Mouse (Mus musculus) lung, postnatal 0 days (tissue): ENCODE measurements around the gene Gpr108. TPM values are rescaled to one million over a fixed set of nuclear protein-coding genes. Genes with fewer than 3 reads are reported as not detected.
A peak's percentile ranks its signal among the peaks of the same experiment; 100 is the strongest.

Experiments used
- ATAC-seq: fragments of 200-750 bp; cut with Nextera tagmentation; 2 replicates; pipeline ENCODE4 v1.8.0; 2017; ENCODE audit warnings: moderate library complexity
- DNase-seq: peaks from one replicate; pipeline ENCODE4 v3.0.0-alpha.2; 2016; ENCODE audit warnings: low spot score
- H3K27ac ChIP-seq: fragments of 300-500 bp; sonication (generic); 2 replicates; pipeline ENCODE4 v1.5.1; 2014; ENCODE audit warnings: antibody characterized with exemption, mild to moderate bottlenecking, low read length, mixed read lengths
- H3K27me3 ChIP-seq: fragments of 300-500 bp; sonication (generic); replicated peaks from 2 replicates; pipeline ENCODE4 v1.6.1; 2014; ENCODE audit warnings: low read length, mixed read lengths; ENCODE audit not compliant: insufficient read depth
- H3K36me3 ChIP-seq: fragments of 300-500 bp; sonication (generic); 2 replicates; pipeline ENCODE4 v1.6.1; 2014; ENCODE audit warnings: low read length, mixed read lengths; ENCODE audit not compliant: insufficient read depth
- H3K4me1 ChIP-seq: fragments of 300-500 bp; sonication (generic); 2 replicates; pipeline ENCODE4 v1.6.1; 2014; ENCODE audit warnings: antibody characterized with exemption, low read depth, low read length, mixed read lengths; ENCODE audit not compliant: insufficient read depth
- H3K4me2 ChIP-seq: fragments of 300-500 bp; sonication (generic); replicated peaks from 2 replicates; pipeline ENCODE4 v1.6.1; 2014; ENCODE audit warnings: low read depth, mild to moderate bottlenecking, low read length, moderate library complexity, mixed read lengths
- H3K4me3 ChIP-seq: fragments of 300-500 bp; sonication (generic); 2 replicates; pipeline ENCODE4 v1.5.1; 2014; ENCODE audit warnings: low read depth, low read length
- H3K9ac ChIP-seq: fragments of 300-500 bp; sonication (generic); replicated peaks from 2 replicates; pipeline ENCODE4 v1.6.1; 2014; ENCODE audit warnings: low read depth, mild to moderate bottlenecking
- H3K9me3 ChIP-seq: fragments of 300-500 bp; sonication (generic); 2 replicates; pipeline ENCODE4 v1.6.1; 2016; ENCODE audit warnings: low read length, mixed read lengths
- CTCF ChIP-seq: IDR thresholded peaks from 2 replicates; pipeline ENCODE4 v1.5.1; 2016; ENCODE audit warnings: antibody characterized with exemption, mild to moderate bottlenecking
- EP300 ChIP-seq: IDR thresholded peaks from 2 replicates; pipeline ENCODE4 v1.6.1; 2016; ENCODE audit warnings: antibody characterized with exemption, mild to moderate bottlenecking, control low read depth
- WGBS: fragments of 180-500 bp; shearing (Covaris S2); extraction: QIAGEN DNeasy Blood & Tissue Kit; methylation state at CpG from one replicate; pipeline ENCODE4 v1.1.7; 2014; 5-methylcytosine and 5-hydroxymethylcytosine counted together
- polyA plus RNA-seq: library from polyadenylated mRNA; unstranded; fragments of >200 nt; fragmentation: Nextera tagmentation; extraction: Ambion mirVana; gene quantifications from 2 replicates; pipeline ENCODE4 v1.2.1, GENCODE M21; 2015

Gene Gpr108
- polyA plus RNA-seq, 1 experiment from 2014 or later, result 48.4 TPM

GRCm38 (mm10) chr17:57275111-57275996 is 27.1 kb upstream of the Gpr108 start:
- H3K9ac ChIP-seq, result peak overlapping the region; percentile 50
- no peaks in the 10 kb centered on the region for H3K27me3 ChIP-seq
- H3K4me3 ChIP-seq, result peak overlapping the region; percentile 61
- no peaks in the 10 kb centered on the region for H3K36me3 ChIP-seq
- peak overlapping the region; percentile 75 for H3K4me2 ChIP-seq
- H3K9me3 ChIP-seq, result no peaks in the 10 kb centered on the region
- peaks cover 3% of the 10 kb centered on the region; the same call in 1 of the 2 replicates for H3K4me1 ChIP-seq
- DNase-seq (peak; percentile 95), ATAC-seq (peak; percentile 94)
- peak overlapping the region; percentile 91 for H3K27ac ChIP-seq
- 1% methylated on average over 51 of the region's 53 CpGs for WGBS
- TF ChIP-seq CTCF (no peak), EP300 (no peak)

DNA sequence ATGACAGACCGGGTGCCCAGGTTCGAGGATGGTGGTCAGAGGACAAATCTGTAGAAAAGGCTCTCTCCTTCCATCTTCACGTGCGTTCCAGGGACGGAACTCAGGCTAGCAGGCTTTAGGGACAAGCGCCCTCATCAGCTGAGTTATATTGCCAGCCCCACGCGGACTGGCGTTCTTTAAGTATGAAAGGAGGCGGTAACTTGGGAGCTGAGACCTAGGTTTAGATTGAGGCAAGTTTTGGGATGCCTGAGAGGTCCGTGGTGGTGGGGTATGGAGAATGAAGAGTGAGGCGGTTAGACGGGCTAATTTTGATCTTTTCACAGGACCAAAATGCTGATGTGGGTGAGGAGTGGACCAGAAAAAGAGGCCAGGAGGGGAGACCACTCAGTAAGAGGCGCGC is 26.4 kb upstream of the Gpr108 start:
- H3K4me1 ChIP-seq, result peaks cover 3% of the 10 kb centered on the region; the same call in 1 of the 2 replicates
- H3K27ac ChIP-seq, result peak overlapping the region; percentile 91
- TF ChIP-seq CTCF (peak; percentile 31), EP300 (no peak)
- peak overlapping the region; percentile 61 for H3K4me3 ChIP-seq
- no peak for ATAC-seq
- no peaks in the 10 kb centered on the region for H3K36me3 ChIP-seq
- H3K4me2 ChIP-seq, result peak overlapping the region; percentile 75
- 3% methylated on average over 15 of the region's 15 CpGs for WGBS
- peak; percentile 48 for DNase-seq
- peak overlapping the region; percentile 50 for H3K9ac ChIP-seq
- H3K9me3 ChIP-seq, result no peaks in the 10 kb centered on the region
- no peaks in the 10 kb centered on the region for H3K27me3 ChIP-seq

GRCm38 (mm10) chr17:57273846-57274245 is 25.6 kb upstream of the Gpr108 start:
- Histone ChIP-seq H3K4me1 (peaks cover 3% of the 10 kb centered on the region; the same call in 1 of the 2 replicates), H3K36me3 (no peaks in the 10 kb centered on the region), H3K27me3 (no peaks in the 10 kb centered on the region), H3K4me3 (no peak overlapping the region), H3K9ac (no peak overlapping the region), H3K9me3 (no peaks in the 10 kb centered on the region), H3K27ac (no peak overlapping the region), H3K4me2 (no peak overlapping the region)
- WGBS, result 30% methylated on average over 7 of the region's 7 CpGs
- no peak for ATAC-seq
- TF ChIP-seq EP300, result no peak
- TF ChIP-seq CTCF, result no peak
- no peak for DNase-seq

DNA sequence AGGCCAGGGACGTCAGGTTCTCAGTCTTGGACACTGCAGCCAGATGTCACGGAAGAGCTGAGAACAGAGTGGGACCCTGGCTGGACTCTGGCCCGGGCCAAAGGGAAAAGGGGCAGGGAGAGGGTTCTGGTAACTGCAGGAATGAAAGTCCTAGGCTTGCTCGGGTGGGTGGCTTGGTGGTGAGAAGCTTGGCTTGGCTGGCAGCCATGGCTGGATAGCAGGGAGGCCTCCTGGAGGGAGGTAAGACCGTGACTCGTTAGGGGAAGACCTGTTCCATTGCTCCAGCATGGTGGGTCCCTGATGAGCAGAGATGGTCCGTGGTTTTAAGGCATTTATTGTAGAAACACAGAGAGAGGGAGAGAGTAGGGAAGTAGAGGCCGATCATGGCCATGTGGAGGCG is 23.1 kb upstream of the Gpr108 start:
- Histone ChIP-seq H3K9me3 (no peaks in the 10 kb centered on the region), H3K4me1 (peaks cover 3% of the 10 kb centered on the region; the same call in 1 of the 2 replicates), H3K36me3 (no peaks in the 10 kb centered on the region), H3K27me3 (no peaks in the 10 kb centered on the region), H3K9ac (no peak overlapping the region), H3K4me3 (no peak overlapping the region), H3K4me2 (no peak overlapping the region), H3K27ac (no peak overlapping the region)
- TF ChIP-seq CTCF (no peak), EP300 (no peak)
- DNase-seq (no peak), ATAC-seq (no peak)
- 65% methylated on average over 8 of the region's 9 CpGs for WGBS

DNA sequence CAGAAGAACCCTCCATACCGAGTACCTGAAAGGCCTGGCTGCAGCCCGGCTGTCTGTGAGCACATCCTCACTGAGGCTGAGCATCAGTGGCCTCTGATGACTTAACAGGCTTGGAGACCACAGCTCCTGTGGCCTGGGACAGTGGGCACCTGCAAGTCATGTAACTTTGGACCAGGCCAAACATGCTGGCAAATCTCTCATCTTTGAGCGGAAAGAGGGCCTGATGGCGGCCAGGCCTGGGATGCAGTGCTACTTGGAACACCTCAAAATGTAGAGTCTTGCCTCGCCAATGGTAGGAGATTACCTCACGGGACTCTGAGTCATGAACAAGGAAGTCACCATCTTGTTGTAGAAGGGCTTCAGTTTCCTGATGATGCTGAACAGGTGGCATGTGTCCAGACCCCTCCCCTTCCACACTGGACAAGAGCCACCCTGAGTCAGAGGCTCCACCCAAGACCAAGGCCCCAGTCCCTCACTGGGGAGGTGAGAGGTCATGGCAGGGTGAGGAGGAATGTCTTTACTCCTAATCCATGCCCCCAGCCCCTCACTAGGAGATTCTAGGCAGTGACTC is 19.4 kb upstream of the Gpr108 start:
- H3K36me3 ChIP-seq, result 0 out of 2 replicates have a peak, but pooled peaks cover 4% of the 10 kb centered on the region
- no peaks in the 10 kb centered on the region for H3K4me1 ChIP-seq
- H3K27me3 ChIP-seq, result no peaks in the 10 kb centered on the region
- no peak overlapping the region for H3K4me2 ChIP-seq
- H3K4me3 ChIP-seq, result no peak overlapping the region
- H3K9ac ChIP-seq, result no peak overlapping the region
- TF ChIP-seq EP300 (no peak), CTCF (no peak)
- no peak overlapping the region for H3K27ac ChIP-seq
- 85% methylated on average over 6 of the region's 6 CpGs for WGBS
- H3K9me3 ChIP-seq, result no peaks in the 10 kb centered on the region
- no peak for ATAC-seq
- no peak for DNase-seq
